Mouse (Mus musculus) frontal cortex, postnatal 10 days (tissue): ENCODE measurements around the gene Acly.

Experiments
- DNase-seq, 2 experiments: peaks; one replicate each; pipeline ENCODE4 v3.0.0; 2022; ENCODE audit warnings: low spot score in 2 of 2, mixed read lengths in 1 of 2

Gene Acly

GRCm38 (mm10) chr11:100441797-100442196 is 86.0 kb downstream of the Acly start, which contains the start of the genes Nt5c3b and Klhl10:
TSS of gene Nt5c3b (minus strand) at chr11:100441808.
TSS of gene Klhl10 (plus strand) at chr11:100441917.
- no peak for DNase-seq

- DNase-seq = peak; percentile 72 to 84
These were observed 86.9 kb downstream of the Acly start for GRCm38 (mm10) chr11:100440691-100441522.

- no peak for DNase-seq
These were observed 89.9 kb downstream of the Acly start for GRCm38 (mm10) chr11:100437901-100438300.

GRCm38 (mm10) chr11:100435678-100436246 is 92.0 kb downstream of the Acly start:
- DNase-seq = no peak

- DNase-seq = no peak
These were observed 95.8 kb downstream of the Acly start for GRCm38 (mm10) chr11:100432002-100432401.

- DNase-seq = no peak
These were observed 97.7 kb downstream of the Acly start for GRCm38 (mm10) chr11:100430052-100430451.

GRCm38 (mm10) chr11:100428612-100429199 is 99.1 kb downstream of the Acly start:
- no peak for DNase-seq

- no peak for DNase-seq
These were observed 101.0 kb downstream of the Acly start for GRCm38 (mm10) chr11:100426820-100427219.
